Mouse (Mus musculus) adrenal gland, postnatal 36 days (tissue): ENCODE data around the gene 1700010B08Rik. TPM values are rescaled to one million over a fixed set of nuclear protein-coding genes. Genes with fewer than 3 reads are reported as not detected.

Source experiments
- microRNA-seq: library from miRNA; unstranded; fragments of <30 nt; microRNA quantifications from one replicate; pipeline ENCODE4 v1.2.0, GENCODE M21; 2021
- total RNA-seq, 2 experiments: library from RNA; stranded (reverse); gene quantifications; 2 replicates each; pipeline ENCODE4 v1.2.3; 2021

1700010B08Rik gene
- total RNA-seq, 2 experiments from 2014 or later: not detected

Small RNA genes within 50 kb of the gene (microRNA-seq; reads per million reads assigned to microRNA genes)
- not detected for gene Mir6340

Other genes starting within 250 kb of the 1700010B08Rik start
- gene 1700021F07Rik, start 196.8 kb upstream of the 1700010B08Rik start, total RNA-seq: not detected
- gene Ankrd60, start 141.1 kb upstream of the 1700010B08Rik start, total RNA-seq: not detected
- 10 to 100 TPM; 34.5 to 37.4 TPM for gene Rab22a, start 59.7 kb upstream of the 1700010B08Rik start, total RNA-seq
- gene Vapb, start 18.1 kb downstream of the 1700010B08Rik start, total RNA-seq: 100 to 1,000 TPM; 177 to 196 TPM